Mouse (Mus musculus): ENCODE data around the gene Gm21663.
"Not testable (repeated sequence)": the region's sequence is repeated elsewhere in the genome, so short reads cannot be mapped to it uniquely, and the experiment has no call there.

Gm21663 gene

DNA sequence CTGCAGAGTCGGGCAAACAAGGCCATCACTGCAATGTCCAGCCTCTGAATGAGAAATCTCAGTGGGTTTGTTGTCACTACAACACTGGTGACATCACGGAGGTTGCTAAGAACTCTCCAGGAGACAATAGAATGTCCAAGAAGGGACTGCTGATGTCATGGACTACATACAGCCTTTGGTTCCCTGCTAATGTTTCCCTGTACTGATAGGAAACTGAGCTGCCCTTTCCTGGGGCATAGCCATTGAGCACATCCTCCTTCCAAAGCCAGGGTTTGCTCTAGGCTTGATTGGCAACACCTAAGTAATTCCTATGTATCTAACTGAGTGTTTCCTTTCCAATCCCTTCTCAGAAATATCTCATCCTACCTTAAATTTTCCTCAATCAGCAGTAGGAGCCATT is at the start of gene Gm21663:
Gene Gm21663, minus strand, starts transcription at position 101 of the 400 bp plus-strand sequence.
- not testable (repeated sequence) for DNase-seq (ENCODE audit: low read depth, low spot score)

- not testable (repeated sequence) for DNase-seq (ENCODE audit: low read depth, low spot score)
These were observed 46.4 kb upstream of the Gm21663 start, which contains the start of gene Gm21698 for GRCm38 (mm10) chr5:25988550-25988949. TSS of gene Gm21698 (minus strand) at chr5:25988650.

- not testable (repeated sequence) for DNase-seq (ENCODE audit: low read depth, low spot score)
These were observed 30.4 kb upstream of the Gm21663 start, which contains the start of gene Gm21680 for GRCm38 (mm10) chr5:25972563-25972962. TSS of gene Gm21680 (minus strand) at chr5:25972663.

GRCm38 (mm10) chr5:25957050-25957449 is 14.9 kb upstream of the Gm21663 start:
- DNase-seq (ENCODE audit: low read depth, low spot score): not testable (repeated sequence)

- DNase-seq (ENCODE audit: low read depth, low spot score): not testable (repeated sequence)
These were observed 14.4 kb upstream of the Gm21663 start for GRCm38 (mm10) chr5:25956611-25957010.

DNA sequence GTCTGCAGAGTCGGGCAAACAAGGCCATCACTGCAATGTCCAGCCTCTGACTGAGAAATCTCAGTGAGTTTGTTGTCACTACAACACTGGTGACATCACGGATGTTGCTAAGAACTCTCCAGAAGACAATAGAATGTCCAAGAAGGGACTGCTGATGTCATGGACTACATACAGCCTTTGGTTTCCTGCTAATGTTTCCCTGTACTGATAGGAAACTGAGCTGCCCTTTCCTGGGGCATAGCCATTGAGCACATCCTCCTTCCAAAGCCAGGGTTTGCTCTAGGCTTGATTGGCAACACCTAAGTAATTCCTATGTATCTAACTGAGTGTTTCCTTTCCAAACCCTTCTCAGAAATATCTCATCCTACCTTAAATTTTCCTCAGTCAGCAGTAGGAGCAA is 12.1 kb upstream of the Gm21663 start, which contains the start of gene Gm21671:
Gene Gm21671, minus strand, starts transcription at position 101 of the 400 bp plus-strand sequence.
- DNase-seq (ENCODE audit: low read depth, low spot score): not testable (repeated sequence)

GRCm38 (mm10) chr5:25945391-25945790 is 3.2 kb upstream of the Gm21663 start:
- DNase-seq (ENCODE audit: low read depth, low spot score): not testable (repeated sequence)

DNA sequence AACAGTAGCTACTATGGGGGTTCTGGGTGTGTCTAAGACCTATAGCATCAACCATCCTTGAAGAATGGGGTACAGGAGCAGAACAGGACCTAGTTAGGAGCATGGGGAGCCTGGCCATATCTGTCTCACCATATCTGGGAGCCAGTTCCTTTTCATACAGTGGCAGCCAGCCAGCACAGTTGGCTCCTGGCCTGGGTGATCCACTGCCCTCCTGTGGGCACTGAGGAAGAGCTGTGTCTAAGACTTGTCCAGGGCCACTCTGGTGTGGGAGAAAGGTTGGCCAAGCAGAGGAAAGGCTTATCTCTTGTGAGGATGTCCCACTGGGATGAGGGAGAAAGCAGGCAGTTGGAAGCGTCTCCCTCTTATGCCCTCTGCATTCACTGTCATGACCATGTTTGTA is 50.9 kb downstream of the Gm21663 start:
- DNase-seq (ENCODE audit: low read depth, low spot score): no peak

DNA sequence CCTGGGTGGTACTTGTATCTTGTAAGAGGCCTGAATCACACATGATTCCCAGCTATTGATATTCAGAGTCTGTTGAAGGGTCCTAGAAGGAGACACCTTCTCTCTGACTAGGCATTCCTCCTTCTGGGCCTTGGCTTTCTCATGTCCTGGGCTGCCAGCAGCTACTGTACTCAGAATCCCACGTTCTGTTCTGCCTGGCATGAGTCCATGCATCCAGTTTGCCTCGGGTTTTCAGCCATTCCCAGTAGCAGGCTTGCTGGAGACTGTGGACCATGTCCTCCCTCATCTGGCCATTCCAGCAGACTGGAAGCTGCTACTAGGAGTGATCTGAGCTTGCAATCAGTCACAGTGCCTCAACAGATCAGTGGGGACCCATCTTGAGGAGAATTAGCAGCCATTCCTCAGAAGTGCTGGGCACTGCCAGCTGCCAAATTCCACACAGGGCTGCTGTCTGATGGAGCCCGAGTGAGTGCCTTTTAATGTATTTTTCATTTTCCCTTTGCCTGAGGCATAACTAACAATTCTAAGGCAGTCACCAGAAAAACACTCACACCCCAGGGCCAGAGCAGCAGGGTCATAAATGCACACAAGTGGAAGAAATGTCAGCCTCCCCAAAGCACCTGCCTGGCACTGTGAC is 52.3 kb downstream of the Gm21663 start:
- no peak for DNase-seq (ENCODE audit: low read depth, low spot score)

DNA sequence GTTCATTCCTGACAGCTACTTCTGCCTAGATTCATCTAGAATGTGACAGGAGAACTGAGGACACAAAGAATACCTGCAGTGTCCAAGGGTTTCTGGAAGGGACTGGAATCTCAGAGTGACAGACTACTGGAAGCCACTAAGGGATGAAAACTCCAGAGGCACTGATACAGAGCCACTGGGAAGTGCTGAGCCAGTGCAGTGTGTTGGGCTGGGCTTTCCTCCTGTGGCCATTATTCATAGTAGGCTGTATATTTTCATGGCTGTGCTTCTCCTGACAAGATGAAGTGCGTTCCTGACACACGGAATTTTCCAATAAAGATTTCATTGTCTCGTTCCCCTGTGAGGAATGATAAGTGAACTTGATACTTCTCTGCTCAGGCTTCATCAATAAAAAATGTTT is 55.5 kb downstream of the Gm21663 start:
- no peak for DNase-seq (ENCODE audit: low read depth, low spot score)
